Mouse (Mus musculus) kidney, adult 2 months (tissue): ENCODE results near the gene Arl8b.

Source experiments
- CTCF ChIP-seq: fragments of 200-500 bp; conservative IDR thresholded peaks from 2 replicates; pipeline ENCODE4 v1.5.1; 2011; ENCODE audit warnings: low read depth, mild to moderate bottlenecking, control low read depth, low read length, moderate library complexity, mixed read lengths; ENCODE audit not compliant: insufficient read depth, insufficient read length
- POLR2A ChIP-seq: fragments of 200-500 bp; IDR thresholded peaks from one replicate; pipeline ENCODE4 v1.6.1; 2011; ENCODE audit warnings: low read depth, low read length, control low read depth

GRCm38 (mm10) chr6:108844093-108844492, 61.2 kb downstream of the Arl8b start:
- TF ChIP-seq CTCF (no peak), POLR2A (no peak)
